Mouse (Mus musculus) stomach, postnatal 0 days (tissue): ENCODE measurements around the gene Npw.

Experiments
- CTCF ChIP-seq: IDR thresholded peaks from 2 replicates; pipeline ENCODE4 v1.5.1; 2016; ENCODE audit warnings: antibody characterized with exemption, low read depth, mild to moderate bottlenecking, moderate library complexity
- EP300 ChIP-seq: optimal IDR thresholded peaks from 2 replicates; pipeline ENCODE3; 2016; ENCODE audit warnings: antibody characterized with exemption

- TF ChIP-seq EP300 = no peak
- TF ChIP-seq CTCF = no peak
These were observed 23.2 kb downstream of the Npw start for GRCm38 (mm10) chr17:24635024-24635423.
